Mouse (Mus musculus): ENCODE data around the gene Stx1a. TPM values are rescaled to one million over a fixed set of nuclear protein-coding genes. Genes with fewer than 3 reads are reported as not detected.
A peak's percentile ranks its signal among the peaks of the same experiment; 100 is the strongest.
"Not testable (repeated sequence)": the region's sequence is repeated elsewhere in the genome, so short reads cannot be mapped to it uniquely, and the experiment has no call there.

The Stx1a gene
- polyA plus RNA-seq, 1 experiment, result 23.7 TPM

DNA sequence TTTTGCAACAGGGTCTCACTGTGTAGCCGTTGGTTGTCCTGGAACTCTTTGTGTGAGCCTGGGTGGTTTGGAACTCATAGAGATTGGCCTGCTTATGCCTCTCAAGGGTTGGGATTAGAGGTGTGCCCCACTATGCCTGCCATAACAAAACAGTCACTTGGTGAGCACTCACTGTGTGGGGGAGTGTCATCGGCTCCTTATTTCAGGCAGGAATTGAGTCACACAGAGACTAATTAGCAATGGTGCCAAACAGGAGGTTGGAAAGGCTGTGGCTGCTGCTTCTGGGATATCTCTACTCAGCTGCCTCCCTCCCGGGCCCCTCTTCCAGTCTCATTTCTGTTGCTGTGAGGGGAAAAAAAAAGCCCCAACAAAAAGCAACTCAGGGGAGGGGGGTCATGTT, 21.3 kb downstream of the Stx1a start:
- Histone ChIP-seq H3K4me3 (ENCODE audit: control insufficient read depth, insufficient read depth, low read length) (no peak overlapping the region), H3K4me1 (replicated peaks; ENCODE audit: control insufficient read depth, insufficient read depth, low read length) (no peaks in the 10 kb centered on the region), H3K27me3 (ENCODE audit: control insufficient read depth, insufficient read depth, low read length) (no peaks in the 10 kb centered on the region), H3K36me3 (ENCODE audit: control insufficient read depth, insufficient read depth, low read length) (no peaks in the 10 kb centered on the region), H3K27ac (ENCODE audit: control insufficient read depth, insufficient read depth, low read length) (no peak overlapping the region)
- no peak for TF ChIP-seq CTCF (IDR thresholded peaks at IDR 0.05; ENCODE audit: borderline replicate concordance, control insufficient read depth, extremely low read depth, insufficient read depth, low read length, poor library complexity)
- no peak for TF ChIP-seq POLR2A (IDR thresholded peaks at IDR 0.05; ENCODE audit: control insufficient read depth, extremely low read depth, insufficient read depth, low read length, poor library complexity)
- DNase-seq, result no peak
- 98% methylated on average over 3 of the region's 3 CpGs for WGBS

DNA sequence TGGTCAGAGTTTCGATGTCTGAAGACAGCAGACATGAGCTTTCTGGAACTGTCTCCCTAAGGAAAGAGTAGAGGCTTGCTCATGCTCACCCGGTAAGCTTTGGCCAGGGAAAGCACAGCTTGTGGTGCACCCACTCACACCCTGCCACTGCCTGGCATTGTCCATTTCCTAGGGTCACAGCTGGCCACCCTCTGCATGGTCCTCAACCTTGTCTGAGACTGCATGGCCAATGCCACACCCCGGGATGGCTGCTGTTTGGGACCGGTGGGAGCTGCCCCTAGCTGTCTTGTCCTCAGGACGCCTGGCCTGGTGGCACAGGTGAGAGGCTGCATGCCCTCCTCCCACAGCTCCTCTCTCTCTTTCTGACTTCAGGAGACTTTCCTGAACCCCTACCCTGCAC, 25.3 kb downstream of the Stx1a start:
- Histone ChIP-seq H3K4me1 (replicated peaks; ENCODE audit: control insufficient read depth, insufficient read depth, low read length) (no peaks in the 10 kb centered on the region), H3K27ac (ENCODE audit: control insufficient read depth, insufficient read depth, low read length) (no peak overlapping the region), H3K27me3 (ENCODE audit: control insufficient read depth, insufficient read depth, low read length) (no peaks in the 10 kb centered on the region), H3K4me3 (ENCODE audit: control insufficient read depth, insufficient read depth, low read length) (no peak overlapping the region), H3K36me3 (ENCODE audit: control insufficient read depth, insufficient read depth, low read length) (peaks cover 7% of the 10 kb centered on the region; the same call in 1 of the 2 replicates)
- no peak for DNase-seq
- 92% methylated on average over 5 of the region's 5 CpGs for WGBS
- no peak for TF ChIP-seq CTCF (IDR thresholded peaks at IDR 0.05; ENCODE audit: borderline replicate concordance, control insufficient read depth, extremely low read depth, insufficient read depth, low read length, poor library complexity)
- no peak for TF ChIP-seq POLR2A (IDR thresholded peaks at IDR 0.05; ENCODE audit: control insufficient read depth, extremely low read depth, insufficient read depth, low read length, poor library complexity)

DNA sequence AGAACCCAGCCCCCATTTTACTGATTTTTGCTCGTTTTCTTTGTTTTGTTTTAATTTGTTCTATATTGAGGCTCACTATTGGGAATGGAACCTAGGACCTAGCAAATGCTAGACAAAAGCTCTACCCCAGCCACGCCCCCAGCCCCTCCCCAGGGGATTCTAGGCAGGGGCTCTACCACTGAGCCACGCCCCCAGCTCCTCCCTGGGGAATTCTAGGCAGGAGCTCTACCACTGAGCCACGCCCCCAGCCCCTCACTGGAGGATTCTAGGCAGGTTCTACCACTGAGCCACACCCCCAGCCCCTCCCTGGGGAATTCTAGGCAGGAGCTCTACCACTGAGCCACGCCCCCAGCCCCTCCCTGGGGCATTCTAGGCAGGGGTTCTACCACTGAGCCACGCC, 26.0 kb downstream of the Stx1a start:
- DNase-seq; H3K27ac ChIP-seq (ENCODE audit: control insufficient read depth, insufficient read depth, low read length); H3K4me1 ChIP-seq (replicated peaks; ENCODE audit: control insufficient read depth, insufficient read depth, low read length); H3K4me3 ChIP-seq (ENCODE audit: control insufficient read depth, insufficient read depth, low read length); H3K36me3 ChIP-seq (ENCODE audit: control insufficient read depth, insufficient read depth, low read length); H3K27me3 ChIP-seq (ENCODE audit: control insufficient read depth, insufficient read depth, low read length): not testable (repeated sequence)
- WGBS, result 94% methylated on average over 6 of the region's 6 CpGs

DNA sequence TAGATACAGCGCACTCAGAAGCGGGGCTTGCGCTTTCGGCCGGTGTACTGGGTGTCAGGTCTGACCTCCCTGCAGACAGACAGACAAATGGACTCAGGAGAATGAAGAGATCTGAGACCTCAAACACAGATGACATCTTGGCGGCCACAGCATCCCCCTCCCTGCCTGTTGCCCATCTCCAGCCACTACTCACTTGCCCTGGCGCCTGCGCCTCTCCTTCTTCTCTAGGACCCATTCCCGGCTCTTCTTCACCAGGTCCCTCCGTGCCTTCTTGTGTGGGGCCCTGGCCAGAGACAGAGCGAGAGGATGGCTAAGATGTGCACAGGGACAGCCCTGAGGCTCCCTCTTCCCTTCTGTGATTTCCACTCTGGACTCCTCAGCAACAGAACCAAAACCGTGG, 30.1 kb downstream of the Stx1a start:
- H3K27ac ChIP-seq (ENCODE audit: control insufficient read depth, insufficient read depth, low read length), result no peak overlapping the region
- no peak for DNase-seq
- H3K27me3 ChIP-seq (ENCODE audit: control insufficient read depth, insufficient read depth, low read length), result no peaks in the 10 kb centered on the region
- TF ChIP-seq CTCF (IDR thresholded peaks at IDR 0.05; ENCODE audit: borderline replicate concordance, control insufficient read depth, extremely low read depth, insufficient read depth, low read length, poor library complexity), result no peak
- no peaks in the 10 kb centered on the region for H3K4me1 ChIP-seq (replicated peaks; ENCODE audit: control insufficient read depth, insufficient read depth, low read length)
- WGBS, result 95% methylated on average over 12 of the region's 12 CpGs
- H3K4me3 ChIP-seq (ENCODE audit: control insufficient read depth, insufficient read depth, low read length), result no peak overlapping the region
- H3K36me3 ChIP-seq (ENCODE audit: control insufficient read depth, insufficient read depth, low read length), result peaks cover 10% of the 10 kb centered on the region

DNA sequence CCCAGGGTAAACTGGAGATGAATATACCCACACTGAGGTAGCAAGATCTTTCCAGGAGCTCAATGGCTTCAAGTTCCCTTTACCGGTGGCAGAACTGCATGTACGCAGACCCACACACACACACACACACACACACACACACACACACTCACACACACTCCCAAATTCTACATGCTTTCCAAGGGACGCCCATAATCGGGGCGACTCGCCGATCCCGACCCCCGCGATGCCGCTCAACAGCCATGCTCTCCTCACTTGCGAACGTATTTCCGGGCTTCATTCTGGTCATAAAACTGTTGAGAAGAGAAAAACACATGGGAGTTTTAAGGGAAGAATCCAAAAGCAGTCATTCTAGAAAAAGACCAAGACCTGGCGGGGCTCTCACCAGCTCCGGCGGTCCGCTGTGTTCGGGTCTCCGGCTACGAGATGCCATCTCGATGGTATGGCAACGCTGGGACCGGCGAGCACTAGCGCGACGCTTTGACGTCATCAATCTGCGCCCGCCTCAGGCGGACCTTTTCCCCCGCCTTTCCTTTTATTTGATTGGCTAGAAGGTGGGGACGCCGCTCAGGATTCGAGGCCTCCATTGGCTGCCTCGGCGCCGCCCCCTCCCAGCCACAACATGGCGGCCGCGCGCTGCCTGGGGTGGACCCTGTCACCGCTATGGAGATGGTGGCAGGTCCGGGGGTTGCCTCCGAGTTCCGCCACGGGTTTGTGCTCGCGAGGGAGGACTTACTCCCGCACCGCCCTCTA, 40.5 kb downstream of the Stx1a start, which contains the start of gene Dnajc30:
Gene Dnajc30, plus strand, starts transcription at position 574 of the 753 bp plus-strand sequence.
- peak; percentile 95 for DNase-seq
- H3K27me3 ChIP-seq (ENCODE audit: control insufficient read depth, insufficient read depth, low read length), result no peaks in the 10 kb centered on the region
- peaks cover 9% of the 10 kb centered on the region; the same call in 1 of the 2 replicates for H3K4me1 ChIP-seq (replicated peaks; ENCODE audit: control insufficient read depth, insufficient read depth, low read length)
- H3K4me3 ChIP-seq (ENCODE audit: control insufficient read depth, insufficient read depth, low read length), result peak within 1 kb of the TSS; percentile 81
- peaks cover 9% of the 10 kb centered on the region for H3K36me3 ChIP-seq (ENCODE audit: control insufficient read depth, insufficient read depth, low read length)
- no peak within 1 kb of the TSS for H3K27ac ChIP-seq (ENCODE audit: control insufficient read depth, insufficient read depth, low read length)
- TF ChIP-seq CTCF (IDR thresholded peaks at IDR 0.05; ENCODE audit: borderline replicate concordance, control insufficient read depth, extremely low read depth, insufficient read depth, low read length, poor library complexity) (no peak), POLR2A (IDR thresholded peaks at IDR 0.05; ENCODE audit: control insufficient read depth, extremely low read depth, insufficient read depth, low read length, poor library complexity) (peak; percentile 83)
- WGBS, result under 1% methylated on average over 50 of the region's 52 CpGs

DNA sequence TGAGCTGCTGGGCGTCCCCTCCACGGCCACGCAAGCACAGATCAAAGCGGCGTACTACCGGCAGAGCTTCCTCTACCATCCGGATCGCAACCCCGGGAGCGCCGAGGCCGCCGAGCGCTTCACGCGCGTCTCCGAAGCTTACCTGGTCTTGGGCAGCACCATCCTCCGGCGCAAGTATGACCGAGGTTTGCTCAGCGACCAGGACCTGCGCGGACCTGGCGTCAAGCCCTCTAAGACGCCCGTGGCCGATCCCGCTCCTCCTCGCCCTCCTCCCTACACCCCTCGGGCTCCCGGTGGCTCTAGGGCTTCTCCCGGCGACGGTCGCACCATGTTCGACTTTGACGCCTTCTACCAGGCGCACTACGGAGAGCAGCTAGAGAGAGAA, 41.1 kb downstream of the Stx1a start:
- Histone ChIP-seq H3K4me1 (replicated peaks; ENCODE audit: control insufficient read depth, insufficient read depth, low read length) (peaks cover 9% of the 10 kb centered on the region; the same call in 1 of the 2 replicates), H3K27ac (ENCODE audit: control insufficient read depth, insufficient read depth, low read length) (no peak overlapping the region), H3K36me3 (ENCODE audit: control insufficient read depth, insufficient read depth, low read length) (peaks cover 5% of the 10 kb centered on the region; the same call in 1 of the 2 replicates), H3K4me3 (ENCODE audit: control insufficient read depth, insufficient read depth, low read length) (peak overlapping the region; percentile 81), H3K27me3 (ENCODE audit: control insufficient read depth, insufficient read depth, low read length) (no peaks in the 10 kb centered on the region)
- TF ChIP-seq POLR2A (IDR thresholded peaks at IDR 0.05; ENCODE audit: control insufficient read depth, extremely low read depth, insufficient read depth, low read length, poor library complexity), result no peak
- TF ChIP-seq CTCF (IDR thresholded peaks at IDR 0.05; ENCODE audit: borderline replicate concordance, control insufficient read depth, extremely low read depth, insufficient read depth, low read length, poor library complexity), result no peak
- under 1% methylated on average over 39 of the region's 40 CpGs for WGBS
- no peak for DNase-seq

DNA sequence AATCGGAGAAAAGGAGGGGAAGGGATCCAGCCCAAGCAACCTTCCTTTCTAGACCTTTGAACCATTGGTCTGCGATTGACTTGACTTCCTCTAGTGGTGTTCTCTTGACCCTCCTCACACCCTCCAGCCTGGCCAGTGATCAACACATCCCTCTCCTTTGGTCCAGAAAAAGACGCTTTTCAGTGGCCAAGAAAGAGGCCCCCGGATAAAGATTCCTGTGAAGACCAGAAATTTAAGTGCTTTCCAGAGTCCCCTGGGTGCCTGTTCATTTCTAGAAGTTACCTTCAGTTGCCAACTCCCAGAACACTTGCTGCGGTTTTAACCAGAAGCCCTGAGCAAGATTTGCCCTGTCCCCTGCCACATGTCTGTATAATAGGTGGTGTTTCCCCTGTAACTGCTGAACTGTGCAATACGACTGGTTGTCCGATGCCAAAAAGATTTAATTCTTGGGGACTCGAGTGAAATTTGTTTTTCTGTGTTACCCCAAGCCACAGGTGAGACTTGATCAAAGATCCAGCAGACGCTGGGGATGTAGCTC, 41.7 kb downstream of the Stx1a start, which contains the start of gene Bud23:
Gene Bud23, minus strand, starts transcription at position 51 of the 538 bp plus-strand sequence.
- peak within 1 kb of the TSS; percentile 81 for H3K4me3 ChIP-seq (ENCODE audit: control insufficient read depth, insufficient read depth, low read length)
- H3K4me1 ChIP-seq (replicated peaks; ENCODE audit: control insufficient read depth, insufficient read depth, low read length); H3K36me3 ChIP-seq (ENCODE audit: control insufficient read depth, insufficient read depth, low read length); H3K27ac ChIP-seq (ENCODE audit: control insufficient read depth, insufficient read depth, low read length); DNase-seq; H3K27me3 ChIP-seq (ENCODE audit: control insufficient read depth, insufficient read depth, low read length): not testable (repeated sequence)
- 72% methylated on average over 9 of the region's 9 CpGs for WGBS
